Mouse (Mus musculus) ES-E14 (cell line): ENCODE results near the gene Reln. TPM values are rescaled to one million over a fixed set of nuclear protein-coding genes. Genes with fewer than 3 reads are reported as not detected.

Source experiments
- DNase-seq: peaks from one replicate; pipeline ENCODE4 v3.0.0-alpha.2; 2013; ENCODE audit warnings: low read depth, low spot score
- H3K27ac ChIP-seq: 2 replicates; pipeline ENCODE4 v1.5.1; 2012; ENCODE audit warnings: low read depth, mild to moderate bottlenecking, low read length, moderate library complexity, mixed read lengths; ENCODE audit not compliant: poor library complexity, insufficient read depth, severe bottlenecking
- H3K36me3 ChIP-seq: 2 replicates; pipeline ENCODE4 v1.6.1; 2012; ENCODE audit warnings: mild to moderate bottlenecking, low read length, moderate library complexity, mixed read lengths; ENCODE audit not compliant: control insufficient read depth, poor library complexity, insufficient read depth, severe bottlenecking
- H3K4me1 ChIP-seq, 2 experiments: fragments of 150-350 bp in 1 of 2; sonication (generic) in 1 of 2; 2 replicates each; pipeline ENCODE4 v1.6.1; 2012; ENCODE audit warnings: low read length in 2 of 2, mild to moderate bottlenecking in 1 of 2, mixed read lengths in 1 of 2; ENCODE audit not compliant: control insufficient read depth in 2 of 2, insufficient read depth in 2 of 2, poor library complexity in 1 of 2
- H3K4me3 ChIP-seq, 2 experiments: fragments of 150-350 bp in 1 of 2; sonication (generic) in 1 of 2; 2 replicates each; pipeline ENCODE4 v1.5.1; 2012; ENCODE audit warnings: low read length in 2 of 2, low read depth in 1 of 2, mild to moderate bottlenecking in 1 of 2, mixed read lengths in 1 of 2; ENCODE audit not compliant: insufficient read depth in 1 of 2, poor library complexity in 1 of 2, severe bottlenecking in 1 of 2
- H3K9ac ChIP-seq: 2 replicates; pipeline ENCODE4 v1.6.1; 2012; ENCODE audit warnings: low read depth, mild to moderate bottlenecking, low read length, mixed read lengths; ENCODE audit not compliant: poor library complexity, insufficient read depth, severe bottlenecking
- H3K9me3 ChIP-seq: fragments of 150-350 bp; sonication (generic); 2 replicates; pipeline ENCODE4 v1.6.1; 2012; ENCODE audit warnings: low read depth, mild to moderate bottlenecking, low read length; ENCODE audit not compliant: control insufficient read depth, insufficient read depth
- CHD2 ChIP-seq: IDR thresholded peaks from 2 replicates; pipeline ENCODE4 v1.6.1; 2014; ENCODE audit warnings: mild to moderate bottlenecking, low read depth, low read length, inconsistent platforms
- HCFC1 ChIP-seq: IDR thresholded peaks from 2 replicates; pipeline ENCODE4 v1.6.1; 2012; ENCODE audit warnings: low read length, inconsistent platforms, borderline replicate concordance; ENCODE audit not compliant: insufficient read depth
- MAFK ChIP-seq: IDR thresholded peaks from 2 replicates; pipeline ENCODE4 v1.6.1; 2014; ENCODE audit warnings: mild to moderate bottlenecking, low read depth, low read length, inconsistent platforms; ENCODE audit not compliant: insufficient read depth
- ZC3H11A ChIP-seq: IDR thresholded peaks from 2 replicates; pipeline ENCODE4 v1.6.1; 2012; ENCODE audit warnings: low read depth, mild to moderate bottlenecking, inconsistent platforms, low read length, borderline replicate concordance
- ZNF384 ChIP-seq: IDR thresholded peaks from 2 replicates; pipeline ENCODE4 v1.6.1; 2012; ENCODE audit warnings: low read depth, low read length, inconsistent platforms
- in situ Hi-C, 2 experiments: fragments of 600-800 bp; cut with MboI; formaldehyde crosslinking; loops; one replicate each; pipeline ENCODE4 v1.15.1; 2025; ENCODE audit warnings: low sequenced_read_pairs in 2 of 2, inconsistent platforms in 1 of 2; ENCODE audit not compliant: unreplicated experiment in 2 of 2
- total RNA-seq: library from RNA; depleted of rRNA; stranded (reverse); fragments of 300-350 nt; gene quantifications from 2 replicates; pipeline ENCODE4 v1.2.3, GENCODE M21; 2012

The Reln gene
- total RNA-seq, 1 experiment: 2.1 TPM

DNA sequence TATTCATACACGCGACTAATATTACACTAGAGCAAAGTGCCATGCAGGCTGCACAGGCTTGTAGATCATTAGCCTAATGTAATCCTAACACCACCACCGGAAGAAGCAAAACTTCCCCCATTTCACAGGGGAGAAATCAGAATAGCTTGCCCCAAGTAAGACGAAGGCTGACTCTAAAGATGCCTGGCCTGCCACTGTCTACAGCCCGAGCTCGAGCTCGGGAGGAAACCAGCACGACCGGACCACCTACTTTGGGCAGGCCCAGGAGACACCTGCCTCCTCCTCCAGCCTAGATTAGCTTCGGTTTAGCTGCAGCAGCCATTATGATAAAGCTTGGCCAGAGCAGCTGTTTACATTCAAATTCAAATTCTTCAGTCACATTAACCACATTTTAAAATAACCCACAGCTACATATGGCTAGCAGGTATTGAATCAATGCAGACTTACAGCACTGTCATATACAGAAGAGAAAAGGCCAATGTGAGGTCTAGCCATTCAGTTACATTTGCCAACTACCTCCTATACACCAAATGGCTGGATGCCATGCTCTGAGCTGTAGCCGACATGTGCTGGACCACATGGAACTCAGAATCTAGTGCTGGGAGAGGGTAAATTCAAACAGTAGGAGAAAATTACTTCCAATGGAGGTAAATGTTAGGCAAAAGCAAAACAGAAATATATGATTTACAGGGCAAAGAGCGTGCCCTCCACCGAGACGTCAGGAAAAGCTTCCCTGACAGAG is 1.6 kb upstream of the Reln start:
- Histone ChIP-seq H3K9me3 (no peaks in the 10 kb centered on the region), H3K4me1 (peaks cover 0 to 3% of the 10 kb centered on the region in 2 experiments; a peak in 2 of 4 replicates), H3K27ac (no peak overlapping the region), H3K36me3 (no peaks in the 10 kb centered on the region), H3K9ac (no peak overlapping the region), H3K4me3 (no peak overlapping the region)
- TF ChIP-seq MAFK (no peak), ZC3H11A (no peak), ZNF384 (no peak), HCFC1 (no peak), CHD2 (no peak)
- in situ Hi-C loops: no loop called here
- no peak for DNase-seq

DNA sequence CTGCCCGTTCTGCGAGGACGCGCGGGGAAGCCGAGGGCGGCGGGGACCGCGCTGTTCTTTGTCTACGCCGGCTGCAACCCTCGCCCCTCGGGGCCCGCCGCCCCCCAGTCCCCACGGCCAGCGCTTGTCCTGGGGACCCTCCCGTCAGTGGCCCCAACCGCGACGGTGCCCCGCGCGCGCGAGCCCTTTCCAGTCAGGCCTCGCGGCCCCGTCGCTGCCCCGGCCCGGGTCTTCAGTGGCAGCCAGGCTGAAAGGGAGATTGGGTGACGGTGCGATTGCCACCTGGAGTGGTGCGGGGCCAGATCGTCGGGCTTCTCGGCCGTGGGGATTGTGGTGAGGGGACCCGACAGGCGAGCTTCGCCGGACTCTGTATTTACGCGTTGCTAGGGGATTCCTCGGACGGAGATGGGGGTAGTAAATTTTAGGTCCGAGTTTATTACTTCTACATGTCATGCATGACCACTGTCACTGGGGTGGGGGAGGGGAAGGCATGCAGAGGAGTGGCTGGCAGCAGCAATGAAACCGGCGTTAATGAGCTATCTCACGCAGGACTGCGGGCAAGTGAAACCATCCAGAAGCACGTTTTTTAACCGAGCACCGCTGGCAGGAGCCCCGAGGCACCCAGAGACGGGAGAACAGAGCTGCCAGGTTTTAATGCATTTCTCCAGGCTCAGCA is 612 bp upstream of the Reln start:
- Histone ChIP-seq H3K4me1 (peaks cover 0 to 3% of the 10 kb centered on the region in 2 experiments; a peak in 2 of 4 replicates), H3K9ac (peak overlapping the region; percentile 14; the same call in 1 of the 2 replicates), H3K36me3 (no peaks in the 10 kb centered on the region), H3K4me3 (peak overlapping the region; percentile 63 to 79), H3K9me3 (no peaks in the 10 kb centered on the region), H3K27ac (no peak overlapping the region)
- no peak for DNase-seq
- in situ Hi-C loops: no loop called here
- no peak for TF ChIP-seq CHD2
- no peak for TF ChIP-seq MAFK
- TF ChIP-seq HCFC1: no peak
- TF ChIP-seq ZNF384: no peak
- no peak for TF ChIP-seq ZC3H11A

DNA sequence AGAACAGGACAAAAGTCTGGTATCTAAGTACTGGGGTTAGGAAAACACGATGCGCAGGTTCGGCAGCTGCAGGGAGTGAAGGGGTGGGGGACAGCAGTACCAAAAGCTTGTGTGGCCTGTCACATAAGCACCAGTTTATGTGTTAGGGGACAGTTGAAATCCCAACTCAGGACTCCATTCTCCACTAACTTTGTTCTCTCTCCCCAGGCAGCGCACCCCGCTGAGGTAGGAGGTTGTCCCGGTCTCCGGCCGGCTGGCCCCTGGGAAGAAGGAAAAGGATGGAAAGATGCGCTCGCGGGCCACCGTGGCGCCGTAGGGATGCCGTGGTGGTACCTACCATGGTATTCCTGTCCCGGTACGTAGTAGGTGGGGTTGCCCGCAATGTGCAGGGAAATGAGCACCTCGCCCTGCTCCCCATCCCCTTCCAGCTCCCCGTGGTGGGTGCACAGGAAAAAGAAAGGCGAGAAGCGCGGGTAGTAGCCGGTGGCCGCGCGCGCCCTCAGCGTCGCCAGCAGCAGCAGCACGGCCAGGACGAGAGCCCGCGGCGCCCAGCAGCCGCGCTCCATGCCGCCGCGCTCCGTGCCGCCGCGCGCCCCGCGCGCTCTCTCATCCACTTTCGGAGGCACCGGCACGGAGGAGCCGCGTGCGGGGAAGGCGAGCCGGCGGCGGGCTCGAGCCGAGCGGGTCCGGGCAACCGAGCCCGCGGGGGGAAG is 503 bp downstream of the Reln start:
- H3K36me3 ChIP-seq: no peaks in the 10 kb centered on the region

GRCm38 (mm10) chr5:22343536-22343842 is 1.0 kb downstream of the Reln start:
- in situ Hi-C loops: no loop called here
- H3K9ac ChIP-seq: no peak overlapping the region
- H3K9me3 ChIP-seq: no peaks in the 10 kb centered on the region
- peaks cover 0 to 3% of the 10 kb centered on the region in 2 experiments; a peak in 2 of 4 replicates for H3K4me1 ChIP-seq
- no peak overlapping the region for H3K27ac ChIP-seq
- H3K36me3 ChIP-seq: no peaks in the 10 kb centered on the region
- TF ChIP-seq ZC3H11A (no peak), MAFK (no peak), CHD2 (no peak), ZNF384 (no peak), HCFC1 (no peak)
- DNase-seq: no peak
- H3K4me3 ChIP-seq: peak overlapping the region; percentile 63 to 74; a peak in 3 of 4 replicates

More for the DNA sequence above, 503 bp downstream of the Reln start:
- H3K9me3 ChIP-seq: no peaks in the 10 kb centered on the region
- H3K4me3 ChIP-seq: peak overlapping the region; percentile 63 to 74
- H3K9ac ChIP-seq: peak overlapping the region; percentile 49
- no peak for TF ChIP-seq ZNF384
- no peak for TF ChIP-seq MAFK
- no peak for TF ChIP-seq CHD2
- TF ChIP-seq HCFC1: no peak
- no peak for TF ChIP-seq ZC3H11A
- no peak overlapping the region for H3K27ac ChIP-seq
- in situ Hi-C loops: no loop called here
- DNase-seq: no peak
- peaks cover 0 to 3% of the 10 kb centered on the region in 2 experiments; a peak in 2 of 4 replicates for H3K4me1 ChIP-seq
